Mouse (Mus musculus) ES-Bruce4 (cell line): ENCODE measurements at regions not wholly inside any gene's neighbourhood (a gene's known extent, or its start where the extent isn't known, plus 50 kb on each side); places are given as distances from the start of the nearest gene placed in this dataset.

Source experiments
- H3K27ac ChIP-seq: 2 replicates; pipeline ENCODE4 v1.5.1; 2012; ENCODE audit warnings: low read length, inconsistent platforms; ENCODE audit not compliant: insufficient read depth
- H3K27me3 ChIP-seq: 2 replicates; pipeline ENCODE4 v1.6.1; 2012; ENCODE audit warnings: mild to moderate bottlenecking, low read length, inconsistent platforms; ENCODE audit not compliant: control insufficient read depth, poor library complexity, insufficient read depth, severe bottlenecking
- H3K36me3 ChIP-seq: 2 replicates; pipeline ENCODE4 v1.6.1; 2012; ENCODE audit warnings: inconsistent platforms, mild to moderate bottlenecking, low read length, moderate library complexity; ENCODE audit not compliant: control insufficient read depth, poor library complexity, insufficient read depth, severe bottlenecking
- H3K4me1 ChIP-seq: one replicate; pipeline ENCODE4 v1.8.1; 2011; ENCODE audit warnings: low read length; ENCODE audit not compliant: control insufficient read depth, insufficient read depth
- H3K4me3 ChIP-seq: 2 replicates; pipeline ENCODE4 v1.5.1; 2011; ENCODE audit warnings: low read depth, mild to moderate bottlenecking, low read length
- H3K9ac ChIP-seq: 2 replicates; pipeline ENCODE4 v1.6.1; 2012; ENCODE audit warnings: low read depth, mild to moderate bottlenecking, inconsistent platforms; ENCODE audit not compliant: poor library complexity, severe bottlenecking
- H3K9me3 ChIP-seq: replicated peaks from 2 replicates; pipeline ENCODE4 v1.6.1; 2012; ENCODE audit warnings: mild to moderate bottlenecking, low read length, inconsistent platforms; ENCODE audit not compliant: control insufficient read depth, poor library complexity, insufficient read depth, severe bottlenecking
- CTCF ChIP-seq: IDR thresholded peaks from one replicate; pipeline ENCODE4 v1.8.1; 2011; ENCODE audit warnings: low read depth, low read length
- EP300 ChIP-seq: IDR thresholded peaks from 2 replicates; pipeline ENCODE4 v1.6.1; 2011; ENCODE audit warnings: low read depth, low read length; ENCODE audit not compliant: insufficient read depth
- POLR2A ChIP-seq: IDR thresholded peaks from one replicate; pipeline ENCODE4 v1.8.1; 2011; ENCODE audit warnings: low read length; ENCODE audit not compliant: insufficient read depth

DNA sequence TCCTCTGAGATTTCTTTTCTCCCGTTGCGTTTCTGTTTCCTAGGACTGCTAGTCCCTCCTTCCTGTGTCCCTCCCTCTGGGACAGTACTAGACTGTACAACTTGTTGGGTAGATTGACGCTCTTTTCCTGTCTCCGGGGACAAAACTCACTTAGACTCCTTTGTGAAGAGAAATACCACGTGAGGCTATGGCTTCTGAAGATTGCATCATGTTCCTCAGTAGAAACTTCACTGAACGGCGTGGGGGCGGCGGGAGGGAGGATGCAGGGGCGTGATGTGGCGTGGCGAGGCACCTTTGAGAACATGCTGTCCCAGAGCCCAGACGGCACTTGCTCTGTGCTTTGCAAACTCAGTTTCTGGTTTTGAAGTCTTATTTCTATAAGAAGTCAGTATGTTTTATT lies 78.5 kb downstream of the Spata18 start:
- Histone ChIP-seq H3K9ac (no peak overlapping the region), H3K9me3 (no peaks in the 10 kb centered on the region), H3K4me3 (no peak overlapping the region), H3K27me3 (no peaks in the 10 kb centered on the region), H3K4me1 (no peaks in the 10 kb centered on the region), H3K36me3 (no peaks in the 10 kb centered on the region), H3K27ac (no peak overlapping the region)
- TF ChIP-seq EP300 (no peak), POLR2A (no peak), CTCF (no peak)

DNA sequence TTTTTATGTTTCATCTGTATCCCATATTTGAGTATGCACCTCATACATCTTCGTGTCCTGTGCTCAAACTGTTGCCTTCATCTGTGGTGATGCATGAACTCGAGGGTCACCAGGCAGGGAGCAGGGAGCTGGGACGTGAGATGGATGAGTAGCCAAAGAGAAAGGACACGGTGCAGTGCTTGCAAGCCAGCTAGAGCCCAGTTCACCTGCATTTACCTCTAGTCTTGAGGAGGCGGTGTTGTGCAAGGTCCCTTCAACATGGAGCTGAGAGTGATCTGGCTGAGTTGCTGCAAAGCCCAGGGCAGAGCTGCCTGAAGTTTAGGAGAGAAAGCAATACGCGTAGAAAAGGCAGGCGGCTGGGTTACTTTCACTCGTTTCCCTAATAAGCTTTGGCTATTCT lies 80.2 kb downstream of the Spata18 start:
- H3K27ac ChIP-seq, result no peak overlapping the region

DNA sequence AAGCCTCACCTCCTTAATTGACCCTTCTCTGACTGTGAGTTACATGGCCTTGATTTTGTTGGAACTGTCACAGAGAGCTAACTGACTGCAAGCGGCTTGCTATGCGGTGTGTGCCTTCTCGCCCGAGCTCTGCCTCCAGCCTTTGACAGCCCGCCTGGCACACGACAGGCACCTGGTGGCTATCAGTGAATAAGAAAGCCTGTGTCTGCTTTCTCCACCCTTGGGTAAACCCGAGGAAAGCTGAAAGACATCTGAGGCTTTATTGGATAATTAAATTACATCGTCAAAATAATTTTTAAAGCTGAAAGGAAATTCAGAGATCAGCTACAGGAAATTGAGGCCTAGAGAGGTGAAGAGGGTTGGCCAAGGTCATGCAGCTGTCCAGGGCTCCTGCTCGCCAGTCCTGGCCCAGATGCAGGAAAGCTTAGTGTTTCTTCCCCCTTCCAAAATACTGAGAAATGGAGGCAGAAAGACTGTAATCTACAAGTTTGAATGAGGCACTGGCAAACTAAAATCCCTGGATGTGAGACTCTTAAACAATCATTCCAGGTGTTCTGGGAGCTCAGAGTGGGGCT lies 80.9 kb downstream of the Spata18 start:
- no peaks in the 10 kb centered on the region for H3K4me1 ChIP-seq
- H3K9ac ChIP-seq, result no peak overlapping the region
- H3K36me3 ChIP-seq, result no peaks in the 10 kb centered on the region
- no peaks in the 10 kb centered on the region for H3K27me3 ChIP-seq
- no peak for TF ChIP-seq CTCF
- no peak for TF ChIP-seq EP300
- no peak for TF ChIP-seq POLR2A
- no peak overlapping the region for H3K27ac ChIP-seq
- no peak overlapping the region for H3K4me3 ChIP-seq
- no peaks in the 10 kb centered on the region for H3K9me3 ChIP-seq

More for the DNA sequence above, 80.2 kb downstream of the Spata18 start:
- Histone ChIP-seq H3K4me1 (no peaks in the 10 kb centered on the region), H3K9ac (no peak overlapping the region), H3K9me3 (no peaks in the 10 kb centered on the region), H3K27me3 (no peaks in the 10 kb centered on the region), H3K36me3 (no peaks in the 10 kb centered on the region), H3K4me3 (no peak overlapping the region)
- TF ChIP-seq POLR2A (no peak), CTCF (no peak), EP300 (no peak)

DNA sequence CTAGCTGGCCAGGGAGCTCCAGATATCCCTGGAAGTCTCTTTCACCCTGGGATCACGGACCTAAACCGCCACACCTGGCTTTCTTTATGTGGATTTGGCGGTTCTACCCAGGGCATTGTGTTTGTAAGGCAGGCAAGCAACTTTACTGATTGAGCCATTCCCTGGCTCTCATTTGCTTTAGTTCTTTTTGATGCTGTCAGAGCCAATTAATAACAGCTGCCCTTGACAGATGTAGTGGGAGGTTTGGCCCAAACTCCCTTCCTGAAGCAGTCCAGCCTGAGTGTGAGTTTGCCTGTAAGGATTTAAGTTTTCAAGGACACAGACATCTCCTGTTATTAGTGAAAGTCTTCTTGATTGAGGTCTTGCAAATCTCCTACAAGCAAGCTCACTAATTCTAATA lies 89.6 kb downstream of the Spata18 start:
- no peak overlapping the region for H3K27ac ChIP-seq
- no peak for TF ChIP-seq CTCF
- no peak for TF ChIP-seq POLR2A
- no peak for TF ChIP-seq EP300
- no peaks in the 10 kb centered on the region for H3K27me3 ChIP-seq
- no peaks in the 10 kb centered on the region for H3K9me3 ChIP-seq
- H3K9ac ChIP-seq, result no peak overlapping the region
- H3K4me3 ChIP-seq, result no peak overlapping the region
- H3K36me3 ChIP-seq, result no peaks in the 10 kb centered on the region
- H3K4me1 ChIP-seq, result no peaks in the 10 kb centered on the region

DNA sequence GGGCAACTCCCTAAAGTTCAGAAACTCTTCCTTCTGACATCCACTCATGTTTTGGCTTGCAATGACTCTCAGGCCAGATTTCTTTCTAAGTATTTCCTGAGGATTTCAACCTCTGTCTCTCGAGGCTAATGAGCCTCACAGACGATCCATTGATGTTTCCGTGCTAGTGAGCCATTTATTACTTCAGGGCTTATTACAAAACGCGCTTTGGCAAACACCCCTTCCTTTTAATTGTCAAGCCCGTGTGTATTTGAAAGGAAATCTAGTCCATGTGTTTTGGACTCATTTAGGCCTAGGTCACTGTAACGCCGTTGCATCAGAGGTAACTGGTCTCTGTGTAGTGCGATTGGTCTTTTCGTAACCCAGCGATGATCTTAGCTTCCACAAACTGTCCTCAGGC lies 90.3 kb downstream of the Spata18 start:
- Histone ChIP-seq H3K27ac (no peak overlapping the region), H3K9me3 (no peaks in the 10 kb centered on the region), H3K4me3 (no peak overlapping the region), H3K36me3 (no peaks in the 10 kb centered on the region), H3K27me3 (no peaks in the 10 kb centered on the region), H3K4me1 (no peaks in the 10 kb centered on the region), H3K9ac (no peak overlapping the region)
- no peak for TF ChIP-seq EP300

DNA sequence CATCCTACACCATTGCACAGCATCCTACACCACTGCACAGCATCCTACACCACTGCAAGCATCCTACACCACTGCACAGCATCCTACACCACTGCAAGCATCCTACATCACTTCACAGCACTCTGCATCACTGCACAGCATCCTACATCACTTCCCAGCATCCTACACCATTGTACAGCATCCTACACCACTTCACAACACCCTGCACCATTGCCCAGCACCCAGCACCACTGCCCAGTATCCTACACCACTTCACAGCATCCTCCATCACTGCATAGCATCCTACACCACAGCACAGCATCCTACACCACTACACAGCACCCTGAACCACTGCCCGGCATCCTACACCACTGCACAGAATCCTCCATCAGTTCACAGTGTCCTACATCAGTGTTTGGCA lies 92.8 kb downstream of the Spata18 start:
- H3K4me1 ChIP-seq, result no peaks in the 10 kb centered on the region
- H3K9ac ChIP-seq, result no peak overlapping the region
- no peak overlapping the region for H3K4me3 ChIP-seq
- TF ChIP-seq POLR2A (no peak), CTCF (no peak), EP300 (no peak)
- no peaks in the 10 kb centered on the region for H3K9me3 ChIP-seq
- no peaks in the 10 kb centered on the region for H3K27me3 ChIP-seq
- no peaks in the 10 kb centered on the region for H3K36me3 ChIP-seq
- H3K27ac ChIP-seq, result no peak overlapping the region
